Mouse (Mus musculus) ovary, postnatal 10 days (tissue): ENCODE data around the gene Ankrd52.

Source experiments
- DNase-seq: peaks from one replicate; pipeline ENCODE4 v3.0.0; 2022; ENCODE audit warnings: low spot score

Ankrd52 gene

DNA sequence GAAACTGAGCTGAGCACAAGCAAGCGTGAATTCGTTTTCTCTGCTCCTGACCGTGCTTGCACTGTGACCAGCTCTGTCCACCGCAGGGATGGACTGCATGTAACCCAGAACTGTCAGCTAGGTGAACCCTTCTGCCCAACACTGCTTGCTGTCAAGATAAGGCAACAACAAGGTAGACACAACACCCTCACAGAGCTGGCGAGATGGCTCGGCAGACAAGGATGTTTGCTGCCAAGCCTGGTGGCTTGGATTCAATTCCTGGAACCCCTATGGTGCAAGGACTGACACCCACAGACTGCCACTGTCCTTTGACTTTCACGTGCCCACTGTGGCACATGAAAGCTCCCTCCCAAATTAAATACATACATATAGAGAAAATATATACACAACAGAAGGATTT is 27.0 kb downstream of the Ankrd52 start:
- DNase-seq = no peak

DNA sequence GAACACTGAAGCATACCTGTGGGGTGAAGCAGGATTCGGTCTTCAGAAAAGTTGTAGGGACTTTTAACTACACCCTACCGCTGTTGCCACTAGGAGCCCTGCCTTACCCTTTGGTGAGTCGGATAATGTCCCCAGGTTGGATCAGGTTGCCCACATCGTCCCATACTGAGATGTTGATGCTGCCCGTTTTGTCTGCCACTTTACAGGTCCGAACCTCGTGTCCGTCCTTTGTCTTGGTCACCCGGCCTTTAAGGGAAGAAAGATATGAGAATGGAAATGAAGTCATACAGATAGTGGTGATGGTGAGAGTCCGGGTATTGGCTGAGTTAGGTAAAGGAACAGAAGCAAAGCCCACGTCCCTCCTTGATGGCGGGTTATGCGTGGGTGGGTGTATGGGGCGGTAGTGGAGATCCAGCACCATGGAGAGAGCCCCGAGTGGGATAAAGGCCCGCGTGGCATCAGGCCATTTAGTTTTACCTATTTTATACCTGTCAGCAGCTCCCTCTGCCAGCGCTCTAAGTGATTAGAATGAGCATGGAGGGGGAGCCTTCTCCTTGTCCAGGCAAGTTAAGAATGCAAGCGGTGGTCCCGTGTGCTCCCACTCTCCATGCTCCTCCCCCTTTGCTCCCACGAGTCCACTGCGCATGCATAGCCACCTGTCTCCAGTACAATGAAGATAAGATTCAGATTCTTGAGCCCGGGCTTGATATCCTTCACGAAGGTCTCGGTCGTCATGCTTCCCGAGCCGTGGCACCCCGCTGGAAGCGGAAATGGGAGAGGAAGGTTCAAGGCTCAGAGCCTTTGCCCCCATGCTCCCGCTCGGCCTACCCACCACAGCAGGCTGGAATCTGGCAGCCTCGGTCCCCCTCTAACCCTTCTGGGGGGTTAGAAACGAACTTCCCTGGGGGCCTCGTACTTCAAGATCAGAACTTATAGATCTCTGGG is 31.9 kb downstream of the Ankrd52 start:
- DNase-seq = no peak

DNA sequence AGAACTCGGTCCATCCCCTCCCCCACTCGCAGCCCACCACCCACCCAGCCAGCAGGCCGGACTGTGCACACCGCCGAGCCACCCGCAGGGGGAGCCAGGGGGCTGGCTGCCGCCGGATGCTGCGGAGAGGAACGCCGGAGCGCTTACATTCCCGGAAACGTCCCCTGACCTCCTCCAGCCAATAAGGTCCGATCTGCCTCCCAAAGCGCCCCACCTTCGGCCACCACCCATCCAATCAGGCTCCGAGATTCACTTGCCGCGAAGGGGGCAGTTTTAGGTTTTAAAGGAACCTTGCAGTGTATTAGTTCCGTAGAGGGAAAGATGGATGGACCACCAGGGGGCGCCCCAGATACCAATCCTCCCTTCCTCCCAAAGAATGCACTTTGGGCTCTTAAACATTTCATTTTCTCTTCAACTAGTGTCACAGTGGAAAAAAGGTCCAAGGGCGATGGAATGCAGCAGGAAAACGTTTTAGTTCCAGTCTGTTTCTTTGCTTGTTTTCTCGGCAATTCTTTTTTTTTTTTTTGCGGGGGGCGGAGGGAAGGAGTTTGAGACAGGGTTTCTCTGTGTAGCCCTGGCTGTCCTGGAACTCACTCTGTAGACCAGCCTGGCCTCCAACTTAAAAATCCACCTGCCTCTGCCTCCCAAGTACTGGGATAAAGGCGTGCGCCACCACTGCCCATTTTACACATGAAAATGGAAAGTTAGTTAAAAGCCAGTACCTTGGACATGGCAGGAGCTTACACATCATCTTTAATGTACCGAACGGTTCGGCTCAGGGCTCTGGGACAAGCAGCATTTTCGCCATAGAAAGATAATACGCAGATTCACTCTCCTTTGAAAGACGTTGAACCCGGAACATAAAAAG is 33.0 kb downstream of the Ankrd52 start:
- DNase-seq = peak; percentile 89

DNA sequence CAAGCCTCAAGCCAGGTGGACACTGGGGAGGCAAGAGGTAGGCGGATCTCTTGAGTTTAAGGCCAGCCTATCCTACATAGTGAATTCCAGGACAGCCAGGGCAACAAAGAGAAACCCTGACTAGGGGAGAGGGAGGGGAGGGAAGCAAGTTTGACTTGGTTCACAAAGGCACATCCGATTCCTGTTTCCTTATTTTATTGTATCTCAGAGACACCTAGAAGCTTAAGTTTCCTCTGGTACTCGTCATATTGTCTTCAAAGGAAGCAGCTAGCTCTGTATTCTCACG is 33.6 kb downstream of the Ankrd52 start:
- no peak for DNase-seq

DNA sequence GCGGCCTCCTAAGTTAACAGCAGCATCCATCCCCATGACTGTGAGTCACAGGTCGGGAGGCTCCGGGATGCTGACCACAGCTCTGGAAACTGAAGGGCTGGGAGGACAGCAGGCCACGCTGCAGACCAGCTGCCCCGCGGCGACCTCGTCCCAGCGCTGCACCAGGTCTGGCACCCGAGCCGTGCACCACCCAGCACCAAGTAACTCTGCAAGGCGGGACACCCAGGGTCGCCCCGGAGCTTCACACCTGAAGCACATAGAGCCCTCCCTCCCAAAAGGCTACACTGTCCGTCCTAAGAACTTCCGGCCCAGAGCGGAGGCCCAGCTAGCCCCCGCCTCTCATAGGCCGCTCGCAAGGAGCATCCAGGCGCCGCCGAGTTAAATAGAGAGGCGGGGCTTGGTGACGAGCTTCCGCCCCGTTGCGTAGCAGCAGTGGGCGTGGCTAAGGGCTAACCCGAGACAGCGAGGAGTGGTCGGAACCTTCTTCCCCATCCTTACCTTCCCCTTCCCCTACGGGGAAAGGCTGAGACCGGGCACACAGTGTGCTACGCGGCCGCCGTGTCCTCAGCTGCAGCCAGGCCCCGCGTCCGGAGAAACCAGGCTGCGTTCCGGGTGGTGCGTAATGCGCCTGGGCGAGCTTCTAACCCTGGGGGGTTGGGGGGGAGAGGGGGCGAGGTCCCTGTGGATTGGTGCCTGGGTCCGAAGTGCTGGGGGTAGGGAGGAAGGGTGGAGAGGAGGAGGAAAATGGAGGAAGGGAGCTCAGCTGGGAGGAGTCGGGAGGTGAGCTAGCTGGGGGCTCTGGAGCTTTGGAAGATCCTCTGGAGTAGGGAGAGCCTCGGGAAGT is 34.5 kb downstream of the Ankrd52 start, which contains the start of the genes Nabp2 and Rnf41:
Nabp2 (minus strand) TSS at position 282 of the 844 bp plus-strand sequence.
Rnf41 (plus strand) TSS at position 447 of the 844 bp plus-strand sequence.
- peak; percentile 96 for DNase-seq

DNA sequence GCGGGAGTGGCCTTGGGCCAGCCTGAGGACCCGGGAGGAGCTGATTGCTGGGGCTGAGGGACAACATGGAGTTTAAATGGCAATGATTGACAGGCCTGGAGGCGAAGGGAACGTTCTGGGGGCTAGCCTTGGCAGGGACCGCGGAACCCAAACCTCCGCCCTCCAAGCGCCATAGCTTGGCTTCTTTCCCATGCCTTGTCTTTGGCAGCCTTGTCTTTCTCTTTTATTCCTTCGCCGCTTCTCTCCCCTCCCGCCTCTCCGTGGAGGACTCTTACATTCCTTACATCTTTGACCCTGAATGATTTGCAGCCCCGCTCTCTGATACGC is 35.1 kb downstream of the Ankrd52 start:
- no peak for DNase-seq

DNA sequence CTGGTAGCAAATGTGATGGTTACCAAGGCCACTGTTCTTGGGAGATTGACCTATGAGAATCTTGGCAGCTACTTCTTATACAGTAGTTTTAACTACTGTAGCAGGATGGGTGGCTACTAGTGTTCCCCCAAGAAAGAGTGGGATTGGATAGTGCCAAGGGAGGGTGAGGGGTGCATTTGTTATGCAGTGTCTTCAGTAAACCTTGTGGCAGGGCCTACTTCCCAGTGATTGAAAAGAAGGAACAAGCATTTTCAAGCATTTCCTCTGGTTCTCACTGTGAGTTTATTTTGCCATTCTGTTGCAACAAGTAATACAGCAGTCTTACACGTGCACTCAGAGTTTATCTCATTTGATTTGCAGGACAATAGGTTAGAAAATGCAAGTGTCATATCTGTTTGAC is 35.6 kb downstream of the Ankrd52 start:
- no peak for DNase-seq

DNA sequence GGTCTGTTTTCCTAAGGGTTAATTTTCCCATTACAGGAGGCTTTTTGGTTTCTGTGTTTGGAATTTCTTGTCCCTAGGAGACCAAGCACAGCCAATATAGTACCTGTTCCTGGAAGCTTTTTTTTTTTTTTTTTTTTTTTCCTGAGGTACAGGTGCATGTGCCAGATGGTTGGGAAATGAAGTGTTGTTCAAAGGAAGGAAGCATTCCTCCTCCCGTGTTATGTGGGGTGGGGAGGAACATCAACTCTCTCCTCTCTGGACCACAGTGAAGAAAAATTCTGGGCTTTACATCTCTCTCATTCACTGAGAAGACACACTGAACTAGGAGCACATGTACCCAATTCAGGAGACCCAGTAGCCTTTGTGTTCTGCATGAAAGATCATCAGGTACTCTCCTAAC is 36.2 kb downstream of the Ankrd52 start:
- no peak for DNase-seq

DNA sequence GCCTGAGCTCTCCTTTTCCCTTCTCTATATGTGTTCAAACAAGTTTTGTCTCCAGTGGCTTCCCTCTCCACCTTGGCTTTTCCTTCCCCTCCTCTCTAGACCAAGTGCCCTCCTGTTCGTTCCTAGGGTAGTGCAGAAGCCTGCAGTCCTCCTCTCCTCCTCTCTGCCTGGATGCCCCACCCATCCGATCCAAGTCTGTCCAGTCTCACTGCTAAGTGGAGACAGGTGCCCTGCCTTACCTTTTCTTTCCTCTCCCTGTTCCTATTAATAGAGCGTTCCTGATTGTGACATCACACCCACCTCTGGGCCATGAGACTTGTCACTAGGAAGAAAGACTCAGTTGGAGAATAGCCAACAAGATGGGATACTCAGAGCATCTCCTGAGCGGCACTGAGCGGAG is 37.9 kb downstream of the Ankrd52 start:
- DNase-seq = no peak

DNA sequence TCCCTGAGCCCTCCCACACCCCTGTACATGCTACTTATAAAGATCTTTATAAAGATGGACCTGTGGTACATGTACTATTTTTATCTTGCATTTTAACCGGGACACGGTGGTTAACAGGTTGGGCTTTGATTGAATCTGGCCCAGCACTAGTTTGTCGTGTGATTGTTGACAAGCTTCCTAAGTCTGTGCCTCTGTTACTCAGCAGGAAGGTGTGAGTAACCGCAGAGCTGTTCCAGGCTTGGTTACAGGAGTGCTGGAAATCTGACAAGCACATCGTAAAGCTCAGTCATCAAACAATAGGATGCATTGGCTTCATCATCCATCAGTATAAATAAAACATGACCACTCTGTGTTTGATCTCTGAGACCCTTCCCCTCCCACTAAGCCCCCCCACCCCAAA is 45.5 kb downstream of the Ankrd52 start:
- DNase-seq = no peak

DNA sequence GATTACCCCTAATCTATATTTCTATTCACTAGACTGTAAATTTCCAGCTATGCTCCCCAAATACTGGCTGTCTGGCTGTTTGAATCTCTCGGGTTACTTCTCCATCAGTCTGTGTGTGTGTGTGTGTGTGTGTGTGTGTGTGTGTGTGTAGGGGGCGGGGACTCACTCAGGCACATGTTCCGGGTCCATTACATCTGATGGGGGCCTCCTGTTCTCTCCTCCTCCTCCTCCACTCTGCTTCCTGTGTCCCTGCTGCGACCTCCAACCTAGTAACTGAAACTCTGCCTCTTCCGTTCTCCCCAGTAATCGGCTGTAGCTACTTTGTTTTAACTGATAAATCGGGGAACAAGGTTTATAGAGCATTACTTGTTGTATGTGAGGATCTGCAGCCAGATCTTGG is 47.7 kb downstream of the Ankrd52 start:
- DNase-seq = no peak

DNA sequence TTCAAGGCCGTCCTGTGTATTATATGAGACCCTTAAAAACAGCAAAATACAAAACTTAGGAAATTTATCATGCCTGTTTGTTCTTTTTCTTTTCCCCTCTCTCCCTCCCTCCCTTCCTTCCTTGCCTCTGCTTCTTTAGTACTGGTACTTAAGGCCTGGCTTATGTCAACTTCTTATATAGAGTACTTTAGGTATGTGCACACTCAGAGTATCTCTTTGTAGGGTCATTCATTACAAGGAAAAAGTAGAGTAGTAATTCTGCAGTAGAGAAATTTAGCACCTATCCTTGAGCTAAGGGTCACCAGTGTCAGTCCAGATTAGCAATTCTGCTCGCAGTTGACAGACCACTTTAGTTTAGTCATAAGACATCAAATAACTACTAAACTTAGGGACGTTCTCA is 48.3 kb downstream of the Ankrd52 start:
- DNase-seq = no peak

DNA sequence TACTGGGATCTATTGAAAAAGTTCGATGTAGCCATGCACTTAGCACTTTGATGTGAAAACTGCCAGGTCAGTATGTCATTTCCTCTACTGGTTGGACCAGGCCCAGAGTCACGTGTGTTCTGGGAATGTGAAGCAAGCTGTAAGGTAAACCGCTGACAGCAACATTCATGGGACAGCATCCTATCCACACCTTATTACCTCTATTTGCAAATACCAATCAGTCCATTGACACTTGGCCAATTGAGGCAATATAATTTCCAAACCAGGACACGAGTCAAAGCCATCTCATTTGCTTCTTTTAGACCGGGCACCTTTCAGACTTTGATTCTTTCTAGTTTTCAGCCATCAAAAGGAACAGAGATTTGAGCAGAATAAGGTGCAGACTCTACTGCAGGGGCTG is 52.1 kb downstream of the Ankrd52 start:
- no peak for DNase-seq

DNA sequence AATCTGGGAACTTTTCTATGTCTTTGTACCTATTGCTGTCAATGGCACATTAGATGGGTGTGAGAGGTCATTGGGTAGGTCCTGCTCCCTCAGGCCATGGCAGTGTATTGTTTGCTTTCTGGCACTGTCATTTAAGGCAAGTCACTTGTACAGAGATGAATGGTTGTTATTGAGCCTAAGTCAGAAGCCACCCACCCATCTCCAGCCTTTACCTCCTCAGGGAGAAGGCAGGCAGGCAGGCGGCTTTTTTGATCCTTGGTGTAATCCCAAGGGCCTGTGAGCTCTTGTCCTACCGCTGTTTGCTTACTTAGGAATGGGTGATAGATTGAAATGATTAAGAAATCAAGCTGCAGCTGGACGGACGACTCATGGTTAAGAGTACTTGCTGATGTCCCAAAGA is 52.5 kb downstream of the Ankrd52 start:
- no peak for DNase-seq

DNA sequence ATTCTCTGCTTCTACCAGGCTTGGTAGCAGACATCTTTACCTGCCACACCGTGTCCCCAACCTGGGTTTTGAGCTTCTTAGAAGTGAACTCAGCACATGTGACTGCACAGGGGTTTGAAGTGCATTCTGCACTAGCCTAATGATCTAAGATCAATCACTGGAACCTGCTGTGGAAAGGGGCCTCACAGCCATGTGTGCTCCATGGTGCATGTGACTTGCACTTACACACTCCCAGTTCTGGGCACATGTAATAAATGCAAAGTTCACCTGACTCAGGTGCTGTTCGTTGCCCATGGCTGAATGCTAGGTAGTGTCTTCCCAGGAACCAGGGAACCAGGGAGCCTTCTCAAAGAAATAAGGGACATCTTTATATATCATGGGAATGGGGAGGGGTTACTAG is 56.5 kb downstream of the Ankrd52 start:
- DNase-seq = no peak

DNA sequence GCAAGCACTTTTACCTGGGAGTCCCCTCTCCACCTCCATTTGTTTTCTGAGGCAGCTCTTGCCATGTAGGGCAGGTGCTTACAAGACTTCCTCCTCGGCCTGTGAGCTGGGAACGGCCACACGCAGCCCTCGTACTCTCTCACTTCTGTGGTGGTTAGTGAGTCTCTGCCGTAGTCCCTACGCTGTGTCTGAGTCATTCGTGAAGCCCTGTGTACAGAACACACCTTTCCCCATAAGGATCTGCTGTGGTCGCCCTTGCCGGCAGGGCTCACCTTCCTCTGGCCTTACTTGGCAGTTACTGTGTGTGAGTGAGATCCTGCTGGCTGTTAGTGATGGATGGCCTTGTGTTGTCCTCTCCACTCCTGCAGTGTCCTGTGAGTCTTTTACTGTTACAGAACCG is 57.8 kb downstream of the Ankrd52 start:
- no peak for DNase-seq

DNA sequence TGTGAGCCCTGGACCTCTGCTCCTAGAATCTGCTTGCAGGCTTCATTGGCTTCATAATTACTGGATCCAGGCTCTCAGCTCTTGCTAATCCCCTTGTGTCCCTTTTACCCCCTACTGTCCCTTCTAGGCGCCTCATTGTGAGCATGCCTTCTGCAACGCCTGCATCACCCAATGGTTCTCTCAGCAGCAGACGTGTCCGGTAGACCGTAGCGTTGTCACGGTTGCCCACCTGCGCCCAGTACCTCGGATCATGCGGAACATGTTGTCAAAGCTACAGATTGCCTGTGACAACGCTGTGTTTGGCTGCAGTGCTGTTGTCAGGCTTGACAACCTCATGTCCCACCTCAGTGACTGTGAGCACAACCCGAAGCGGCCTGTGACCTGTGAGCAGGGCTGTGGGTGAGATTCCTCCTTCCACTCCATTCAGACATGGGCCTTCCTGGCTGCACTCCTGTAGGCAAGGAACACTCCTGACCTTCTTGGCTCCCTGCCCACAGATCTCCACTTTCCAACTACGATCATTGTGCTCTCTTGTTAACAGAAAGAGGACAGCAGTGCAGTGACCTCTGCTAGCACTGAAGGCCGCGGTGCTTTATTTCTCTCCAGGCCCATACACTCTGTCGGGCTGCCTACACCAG is 58.4 kb downstream of the Ankrd52 start:
- no peak for DNase-seq

DNA sequence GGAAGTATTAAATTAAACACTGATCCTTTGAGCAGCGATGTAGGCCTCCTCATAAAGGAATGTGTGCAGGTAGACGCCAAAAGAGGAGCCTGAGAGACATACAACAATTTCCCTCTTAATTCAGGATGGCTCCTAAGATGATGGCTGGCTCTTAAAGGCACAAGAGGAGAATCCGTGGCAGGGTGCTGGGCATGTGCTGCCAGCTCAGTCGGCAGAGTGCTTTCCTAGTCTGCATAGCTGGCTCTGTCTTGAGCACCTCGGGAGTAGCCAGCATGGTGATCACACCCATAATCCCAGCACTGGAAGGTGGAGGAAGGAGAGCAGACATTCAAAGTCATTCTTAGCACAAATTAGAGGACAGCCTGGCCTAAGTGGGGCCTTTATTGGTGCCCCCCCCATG is 59.0 kb downstream of the Ankrd52 start:
- no peak for DNase-seq

DNA sequence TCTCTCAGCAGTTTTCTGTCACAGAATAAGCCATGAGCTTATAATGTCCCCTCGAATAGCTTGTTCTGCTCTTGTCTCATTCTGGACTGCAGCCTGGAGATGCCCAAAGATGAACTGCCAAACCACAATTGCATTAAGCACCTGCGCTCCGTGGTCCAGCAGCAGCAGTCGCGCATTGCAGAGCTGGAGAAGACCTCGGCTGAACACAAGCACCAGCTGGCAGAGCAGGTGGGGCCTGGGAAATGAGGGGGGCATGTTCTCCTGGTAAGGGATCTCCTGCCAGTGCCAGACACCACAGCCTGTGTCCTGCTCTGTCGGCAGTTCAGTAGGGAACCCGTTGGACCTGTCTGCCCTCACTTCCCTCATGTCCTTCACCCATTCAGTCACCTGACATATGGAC is 59.5 kb downstream of the Ankrd52 start:
- DNase-seq = no peak

DNA sequence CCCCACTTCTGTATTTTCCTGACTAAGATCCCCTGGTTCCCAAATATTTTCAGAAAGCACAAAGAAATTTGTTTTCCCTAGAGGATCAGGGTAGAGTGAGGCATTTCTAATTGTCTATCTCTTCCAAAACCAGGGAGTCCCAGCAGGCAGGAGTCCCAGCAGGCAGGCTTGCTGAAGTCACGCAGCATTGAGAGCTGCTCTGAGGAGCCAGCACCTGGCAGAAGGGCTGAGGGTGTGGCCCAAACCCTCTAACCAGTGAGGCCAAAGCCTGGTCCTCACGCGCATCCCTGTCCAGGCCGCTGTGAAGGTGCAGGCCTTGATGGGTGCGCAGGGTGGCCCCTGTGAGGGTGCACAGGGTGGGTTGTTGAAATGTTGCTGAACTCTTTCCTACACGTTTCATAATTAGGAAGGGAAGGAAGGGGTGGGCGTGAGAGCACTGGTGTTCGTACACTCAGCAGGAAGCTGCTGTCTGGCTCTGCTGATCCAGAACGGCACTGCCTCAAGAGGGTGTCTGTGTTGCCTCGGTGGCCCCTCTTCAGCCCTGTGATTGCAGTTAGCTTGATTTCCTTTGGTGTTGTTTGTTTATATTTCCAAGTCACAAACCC is 61.9 kb downstream of the Ankrd52 start:
- no peak for DNase-seq

DNA sequence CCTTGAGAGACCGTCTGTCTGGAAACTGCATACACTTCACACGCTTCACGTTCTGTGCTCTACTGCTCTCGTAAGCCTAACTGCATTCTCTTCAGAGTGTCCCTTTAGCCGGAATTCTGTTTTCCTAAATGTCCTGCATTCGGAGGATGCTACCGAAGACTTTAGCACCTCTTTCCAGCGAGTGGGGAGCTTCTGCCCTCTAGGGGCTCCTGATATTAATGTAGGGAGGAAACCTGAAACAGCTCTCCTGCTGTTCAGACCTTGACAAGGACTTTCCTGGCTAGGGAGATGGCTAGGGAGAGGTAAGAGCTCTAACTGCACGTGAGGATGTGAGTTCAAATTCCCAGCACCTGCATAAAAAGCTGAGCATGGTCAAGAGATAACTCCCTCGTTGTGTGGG is 63.5 kb downstream of the Ankrd52 start:
- DNase-seq = no peak
